Mouse (Mus musculus) left cerebral cortex, postnatal 36 days (tissue): Measurements from ENCODE around the gene Cfap100. TPM values are rescaled to one million over a fixed set of nuclear protein-coding genes. Genes with fewer than 3 reads are reported as not detected.
A peak's percentile ranks its signal among the peaks of the same experiment; 100 is the strongest.

Experiments
- DNase-seq, 2 experiments: peaks; one replicate each; pipeline ENCODE4 v3.0.0; 2021 to 2022; ENCODE audit warnings: low spot score in 2 of 2, mixed read lengths in 1 of 2
- intact Hi-C: fragments of 180-260 bp; cut with DNase I; formaldehyde crosslinking; loops from one replicate; pipeline ENCODE4 v1.15.1; 2025
- total RNA-seq, 2 experiments: library from RNA; stranded (reverse); gene quantifications; 2 replicates each; pipeline ENCODE4 v1.2.3; 2021

Gene Cfap100
- 1 to 10 TPM; 5.3 to 7.4 TPM for total RNA-seq

- intact Hi-C loops = loop anchor here (10.0 kb wide), 1 partner anchor 754 kb away; no protein-coding TSS in a partner anchor
- peak; percentile 71 to 73 for DNase-seq
Observed at GRCm38 (mm10) chr6:90428380-90428974, at the start of gene Cfap100. Gene Cfap100, minus strand, starts transcription at chr6:90428797.

GRCm38 (mm10) chr6:90476941-90477518 is 48.4 kb upstream of the Cfap100 start:
- intact Hi-C loops = no loop called here
- DNase-seq = peak; percentile 45 to 46

GRCm38 (mm10) chr6:90475854-90476212 is 47.2 kb upstream of the Cfap100 start:
- intact Hi-C loops = no loop called here
- DNase-seq = no peak

DNA sequence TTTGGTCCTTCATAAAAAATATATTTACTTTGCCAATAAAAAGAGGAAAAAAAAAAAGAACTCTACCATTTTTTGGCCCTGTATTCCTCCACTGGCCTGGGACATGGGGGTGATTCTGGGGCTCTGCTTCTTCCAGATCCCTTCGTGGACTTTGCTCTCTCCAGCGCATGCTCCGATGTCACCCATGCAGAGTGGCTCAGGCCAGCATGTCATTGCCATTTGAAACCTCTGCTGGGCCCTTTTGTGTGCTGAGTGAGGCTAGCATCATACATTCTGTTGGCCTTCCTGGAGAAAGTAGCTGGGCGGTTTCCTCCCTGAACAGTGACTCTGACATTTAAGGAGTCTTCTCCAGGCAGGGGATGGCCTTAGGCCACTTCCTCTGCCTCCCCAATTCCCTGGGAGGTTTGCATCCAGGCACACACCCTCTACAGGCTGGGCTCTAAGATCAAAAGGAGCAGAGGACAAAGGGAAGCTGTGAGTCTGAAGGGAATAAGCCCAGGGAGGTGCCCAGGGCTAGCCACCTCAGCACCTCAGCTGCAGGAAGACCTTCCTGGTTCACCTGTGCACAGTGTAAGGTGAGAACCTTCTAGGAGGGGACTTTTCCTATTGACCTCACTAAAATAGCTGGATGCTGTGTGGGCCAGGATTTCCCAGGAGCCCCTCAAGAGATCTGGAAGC is 46.7 kb upstream of the Cfap100 start:
- intact Hi-C loops = no loop called here
- no peak for DNase-seq

DNA sequence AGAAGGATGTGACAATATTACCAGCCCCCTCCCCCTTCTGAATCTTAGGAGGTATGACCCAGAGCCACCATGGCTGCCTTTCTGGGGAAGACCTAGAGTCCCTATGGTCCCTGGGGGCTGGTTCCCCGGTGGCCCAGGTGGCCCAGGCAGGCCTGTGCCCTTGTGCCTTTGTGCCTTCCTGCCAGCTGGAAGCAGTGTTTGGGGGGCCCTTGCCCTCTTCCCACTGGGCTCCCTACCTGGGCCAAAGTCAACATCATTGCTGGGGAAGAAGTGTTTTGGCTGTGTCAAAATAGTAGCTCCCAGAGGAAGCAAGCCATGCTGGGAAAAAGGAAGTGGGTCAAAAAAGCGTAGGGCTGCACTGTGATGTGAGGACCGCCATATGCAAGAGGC is 45.8 kb upstream of the Cfap100 start:
- intact Hi-C loops = no loop called here
- no peak for DNase-seq

GRCm38 (mm10) chr6:90473630-90474360 is 45.2 kb upstream of the Cfap100 start:
- intact Hi-C loops = no loop called here
- no peak for DNase-seq

- intact Hi-C loops = no loop called here
- no peak for DNase-seq
Observed at GRCm38 (mm10) chr6:90472697-90473096, 44.1 kb upstream of the Cfap100 start.

DNA sequence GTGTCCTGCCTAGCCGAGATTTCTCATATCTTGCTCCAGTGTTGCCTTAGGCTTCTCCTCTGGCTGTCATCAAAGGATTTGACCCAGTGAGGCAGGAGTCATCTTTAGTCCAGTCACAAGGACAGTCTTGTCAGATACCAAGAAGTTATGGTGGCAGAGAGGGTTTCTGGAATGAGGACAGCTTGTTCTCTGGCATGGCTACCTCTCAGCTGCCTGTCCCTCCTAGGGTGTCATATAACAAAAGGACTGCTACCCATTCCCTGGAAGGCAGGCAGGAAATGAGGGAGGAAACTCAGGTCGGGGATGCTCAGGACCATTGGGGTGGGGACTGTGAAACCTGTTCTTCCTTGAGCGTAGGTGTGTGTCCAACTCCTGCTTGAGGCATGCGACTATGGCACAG is 43.5 kb upstream of the Cfap100 start:
- intact Hi-C loops = no loop called here

GRCm38 (mm10) chr6:90470947-90471541 is 42.4 kb upstream of the Cfap100 start:
- intact Hi-C loops = no loop called here
- peak; percentile 66 to 67 for DNase-seq

More for the DNA sequence above, 43.5 kb upstream of the Cfap100 start:
- no peak for DNase-seq

DNA sequence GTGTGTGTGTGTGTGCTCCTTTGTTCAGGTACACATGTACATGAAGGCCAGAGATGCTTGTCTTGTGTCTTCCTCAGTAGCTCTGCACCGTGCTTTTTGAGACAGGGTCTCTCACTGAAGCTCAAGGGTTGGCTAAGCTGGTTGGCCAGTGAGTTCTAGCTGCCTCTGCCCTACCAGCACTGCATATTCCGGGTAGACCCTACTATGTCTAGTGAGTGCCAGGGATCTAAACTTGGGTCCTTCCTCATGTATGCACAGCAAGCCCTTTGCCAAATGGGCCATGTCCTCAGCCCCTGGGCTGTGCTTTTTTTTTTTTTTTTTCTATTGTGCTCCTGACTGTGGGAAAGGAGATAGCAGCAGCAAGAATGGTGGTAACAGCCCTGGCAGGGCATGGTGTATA is 41.7 kb upstream of the Cfap100 start:
- no peak for DNase-seq
- intact Hi-C loops = no loop called here

- no peak for DNase-seq
- intact Hi-C loops = no loop called here
Observed at GRCm38 (mm10) chr6:90469041-90469440, 40.4 kb upstream of the Cfap100 start.

GRCm38 (mm10) chr6:90468216-90468615 is 39.6 kb upstream of the Cfap100 start:
- no peak for DNase-seq
- intact Hi-C loops = no loop called here

DNA sequence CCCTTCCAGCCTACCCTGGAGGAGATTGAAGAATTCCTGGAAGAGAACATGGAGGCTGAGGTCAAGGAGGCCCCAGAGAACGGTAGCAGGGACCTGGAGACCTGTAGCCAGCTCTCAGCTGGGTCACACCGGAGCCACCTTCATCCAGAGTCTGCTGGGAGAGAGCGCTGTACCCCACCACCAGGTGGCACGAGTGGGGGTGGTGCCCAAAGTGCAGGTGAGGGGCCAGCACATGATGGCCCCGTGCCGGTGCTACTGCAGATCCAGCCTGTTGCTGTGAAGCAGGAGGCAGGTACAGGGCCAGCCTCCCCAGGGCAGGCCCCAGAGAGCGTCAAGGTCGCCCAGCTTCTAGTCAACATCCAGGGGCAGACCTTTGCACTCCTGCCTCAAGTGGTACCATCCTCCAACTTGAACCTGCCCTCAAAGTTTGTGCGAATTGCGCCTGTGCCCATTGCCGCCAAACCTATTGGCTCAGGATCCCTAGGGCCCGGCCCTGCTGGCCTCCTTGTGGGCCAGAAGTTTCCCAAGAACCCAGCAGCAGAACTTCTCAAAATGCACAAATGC is 38.3 kb upstream of the Cfap100 start:
- DNase-seq = no peak
- intact Hi-C loops = no loop called here

DNA sequence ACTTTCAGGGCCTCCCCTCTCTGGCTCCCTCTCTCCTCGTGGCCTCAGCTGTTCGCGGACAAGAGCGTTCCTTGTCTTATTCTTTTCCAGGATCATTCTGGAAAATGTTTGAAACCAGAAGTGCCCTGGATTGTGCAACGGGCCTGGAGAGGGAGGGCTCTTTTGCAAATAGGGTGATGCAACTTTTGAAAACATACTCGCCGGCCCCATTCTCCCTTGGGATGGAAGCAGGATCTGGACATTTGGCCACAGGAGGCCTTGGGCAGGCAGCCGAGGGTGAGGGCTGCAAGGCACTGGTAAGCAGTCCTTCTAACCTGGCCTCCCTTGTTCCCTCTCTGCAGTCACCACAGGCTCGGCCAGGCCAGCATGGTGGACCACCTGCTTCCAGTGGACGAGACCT is 37.5 kb upstream of the Cfap100 start:
- no peak for DNase-seq
- intact Hi-C loops = no loop called here

DNA sequence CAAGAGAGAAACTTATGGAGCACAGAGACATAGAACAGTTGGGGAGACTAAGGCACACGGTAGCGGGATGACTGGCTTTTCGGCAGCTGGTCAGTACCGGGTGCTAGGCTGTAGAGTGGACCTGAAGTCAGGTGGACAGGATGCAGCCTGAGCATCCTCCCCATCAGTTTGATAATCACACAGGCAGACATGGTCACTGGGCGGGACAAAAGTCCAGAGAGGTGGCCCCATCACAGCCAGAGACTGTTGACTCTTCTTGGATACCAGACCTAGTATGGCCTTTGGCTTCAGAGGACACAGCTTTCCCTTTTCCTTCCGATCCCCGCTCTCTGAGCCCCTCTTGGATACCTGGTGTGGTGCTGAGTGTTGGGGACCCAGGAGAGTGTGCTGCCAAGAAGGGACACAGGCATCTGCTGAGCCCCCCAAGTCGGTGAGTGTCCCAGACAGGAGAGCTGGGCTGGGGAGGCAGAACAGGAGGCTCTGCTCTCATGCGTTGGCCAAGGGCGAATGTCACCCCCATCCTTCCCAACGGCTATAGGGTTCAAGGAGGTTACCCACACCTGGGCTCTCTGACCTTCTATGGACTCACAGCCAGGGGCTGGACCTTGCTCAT is 36.5 kb upstream of the Cfap100 start:
- intact Hi-C loops = no loop called here
- no peak for DNase-seq

DNA sequence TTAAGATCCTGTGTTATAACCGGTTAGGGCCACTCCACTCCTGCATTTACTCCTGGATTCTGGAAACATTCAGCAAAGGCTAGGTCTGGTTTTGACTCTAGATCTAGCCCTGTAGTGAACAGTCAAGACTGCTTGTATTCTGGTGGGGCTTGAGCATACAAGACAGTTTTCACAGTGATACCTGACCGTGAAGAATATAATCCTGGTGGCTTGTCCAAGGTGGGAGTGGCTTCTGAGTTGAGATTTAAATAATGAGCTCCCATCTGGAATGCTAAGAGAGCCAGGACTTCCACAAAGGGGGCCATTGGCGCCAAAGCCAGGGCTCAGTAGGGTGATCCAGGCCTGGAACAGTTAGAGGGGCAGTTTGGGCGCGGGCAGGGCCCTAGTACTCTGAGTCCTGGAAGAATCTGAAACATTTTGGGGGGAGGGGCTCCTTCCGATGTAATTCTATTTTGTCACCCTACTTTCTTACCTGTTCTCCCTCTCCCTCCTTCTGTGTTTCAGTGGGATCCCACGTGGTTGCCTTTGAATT is 35.4 kb upstream of the Cfap100 start:
- intact Hi-C loops = loop anchor here (2.0 to 5.0 kb wide), 2 partner anchors 43 to 73 kb away; no protein-coding TSS in a partner anchor
- no peak for DNase-seq

- peak; percentile 79 to 87 for DNase-seq
- intact Hi-C loops = loop anchor here (2.0 to 5.0 kb wide), 2 partner anchors 43 to 74 kb away; no protein-coding TSS in a partner anchor
Observed at GRCm38 (mm10) chr6:90463228-90463862, 34.7 kb upstream of the Cfap100 start.

DNA sequence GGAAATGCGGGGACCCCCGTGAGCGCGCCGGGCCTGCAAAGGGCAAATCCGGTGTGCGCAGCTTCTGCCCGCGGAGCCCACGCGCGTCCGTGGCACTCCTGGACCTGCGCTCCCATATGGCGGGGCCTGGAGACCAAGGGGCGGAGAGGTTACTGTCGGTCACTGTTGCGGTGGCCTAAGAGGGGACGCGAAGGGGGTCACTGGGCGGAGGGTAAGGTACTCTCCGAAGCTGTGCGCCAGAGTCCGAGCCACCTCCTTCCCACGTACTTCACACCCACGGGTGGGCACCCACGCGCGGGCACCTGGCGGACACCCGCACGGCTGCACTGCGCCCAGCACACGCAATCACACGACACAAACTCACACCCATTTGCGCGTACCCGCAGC is 34.2 kb upstream of the Cfap100 start:
- intact Hi-C loops = loop anchor here (2.0 to 5.0 kb wide), 2 partner anchors 44 to 74 kb away; no protein-coding TSS in a partner anchor
- peak; percentile 49 to 61 for DNase-seq
